Mouse (Mus musculus): ENCODE data around the gene Gm38655.
A peak's percentile ranks its signal among the peaks of the same experiment; 100 is the strongest.

Gm38655 gene

GRCm38 (mm10) chr17:25175411-25175810, at the start of gene Gm38655:
TSS of gene Gm38655 (minus strand) at chr17:25175471.
- no peak for DNase-seq (ENCODE audit: low spot score in 2 of 2)

- DNase-seq (ENCODE audit: low spot score in 2 of 2) = no peak
Measured at GRCm38 (mm10) chr17:25224586-25225222, 49.4 kb upstream of the Gm38655 start.

GRCm38 (mm10) chr17:25222951-25223601, 47.8 kb upstream of the Gm38655 start:
- no peak for DNase-seq (ENCODE audit: low spot score in 2 of 2)

GRCm38 (mm10) chr17:25222504-25222940, 47.3 kb upstream of the Gm38655 start:
- peak in 1 of 2 experiments; percentile 37 for DNase-seq (ENCODE audit: low spot score in 2 of 2)

- DNase-seq (ENCODE audit: low spot score in 2 of 2) = peak; percentile 47 to 55
Measured at GRCm38 (mm10) chr17:25221821-25222503, 46.7 kb upstream of the Gm38655 start.

- DNase-seq (ENCODE audit: low spot score in 2 of 2) = no peak
Measured at GRCm38 (mm10) chr17:25220746-25221145, 45.5 kb upstream of the Gm38655 start.

GRCm38 (mm10) chr17:25219492-25220295, 44.4 kb upstream of the Gm38655 start:
- DNase-seq (ENCODE audit: low spot score in 2 of 2) = no peak

GRCm38 (mm10) chr17:25218967-25219366, 43.7 kb upstream of the Gm38655 start:
- no peak for DNase-seq (ENCODE audit: low spot score in 2 of 2)

- no peak for DNase-seq (ENCODE audit: low spot score in 2 of 2)
Measured at GRCm38 (mm10) chr17:25215431-25215830, 40.2 kb upstream of the Gm38655 start.

GRCm38 (mm10) chr17:25211705-25212104, 36.4 kb upstream of the Gm38655 start:
- DNase-seq (ENCODE audit: low spot score in 2 of 2) = no peak

- no peak for DNase-seq (ENCODE audit: low spot score in 2 of 2)
Measured at GRCm38 (mm10) chr17:25210680-25211466, 35.6 kb upstream of the Gm38655 start.

GRCm38 (mm10) chr17:25210006-25210405, 34.7 kb upstream of the Gm38655 start:
- no peak for DNase-seq (ENCODE audit: low spot score in 2 of 2)

- no peak for DNase-seq (ENCODE audit: low spot score in 2 of 2)
Measured at GRCm38 (mm10) chr17:25202401-25202800, 27.1 kb upstream of the Gm38655 start.

GRCm38 (mm10) chr17:25189091-25189490, 13.8 kb upstream of the Gm38655 start:
- no peak for DNase-seq (ENCODE audit: low spot score in 2 of 2)

- peak in 1 of 2 experiments; percentile 55 for DNase-seq (ENCODE audit: low spot score in 2 of 2)
Measured at GRCm38 (mm10) chr17:25188150-25189031, 13.1 kb upstream of the Gm38655 start, which contains the start of gene Unkl. TSS of gene Unkl (plus strand) at chr17:25188397.

GRCm38 (mm10) chr17:25187784-25188149, 12.5 kb upstream of the Gm38655 start:
- no peak for DNase-seq (ENCODE audit: low spot score in 2 of 2)

GRCm38 (mm10) chr17:25184961-25185360, 9.7 kb upstream of the Gm38655 start:
- no peak for DNase-seq (ENCODE audit: low spot score in 2 of 2)

GRCm38 (mm10) chr17:25184129-25184691, 8.9 kb upstream of the Gm38655 start, which contains the start of gene BC003965:
TSS of gene BC003965 (plus strand) at chr17:25184554.
- peak; percentile 92 to 98 for DNase-seq (ENCODE audit: low spot score in 2 of 2)

- DNase-seq (ENCODE audit: low spot score in 2 of 2) = no peak
Measured at GRCm38 (mm10) chr17:25183232-25183631, 8.0 kb upstream of the Gm38655 start.

GRCm38 (mm10) chr17:25172558-25172957, 2.7 kb downstream of the Gm38655 start:
- DNase-seq (ENCODE audit: low spot score in 2 of 2) = no peak

Measured in left cerebral cortex, adult 9 months (tissue).